Mouse (Mus musculus) ovary, postnatal 36 days (tissue): ENCODE data around the gene Kcnab2.

Source experiments
- DNase-seq: peaks from one replicate; pipeline ENCODE4 v3.0.0; 2022; ENCODE audit warnings: low spot score, mixed read lengths

Kcnab2 gene

DNA sequence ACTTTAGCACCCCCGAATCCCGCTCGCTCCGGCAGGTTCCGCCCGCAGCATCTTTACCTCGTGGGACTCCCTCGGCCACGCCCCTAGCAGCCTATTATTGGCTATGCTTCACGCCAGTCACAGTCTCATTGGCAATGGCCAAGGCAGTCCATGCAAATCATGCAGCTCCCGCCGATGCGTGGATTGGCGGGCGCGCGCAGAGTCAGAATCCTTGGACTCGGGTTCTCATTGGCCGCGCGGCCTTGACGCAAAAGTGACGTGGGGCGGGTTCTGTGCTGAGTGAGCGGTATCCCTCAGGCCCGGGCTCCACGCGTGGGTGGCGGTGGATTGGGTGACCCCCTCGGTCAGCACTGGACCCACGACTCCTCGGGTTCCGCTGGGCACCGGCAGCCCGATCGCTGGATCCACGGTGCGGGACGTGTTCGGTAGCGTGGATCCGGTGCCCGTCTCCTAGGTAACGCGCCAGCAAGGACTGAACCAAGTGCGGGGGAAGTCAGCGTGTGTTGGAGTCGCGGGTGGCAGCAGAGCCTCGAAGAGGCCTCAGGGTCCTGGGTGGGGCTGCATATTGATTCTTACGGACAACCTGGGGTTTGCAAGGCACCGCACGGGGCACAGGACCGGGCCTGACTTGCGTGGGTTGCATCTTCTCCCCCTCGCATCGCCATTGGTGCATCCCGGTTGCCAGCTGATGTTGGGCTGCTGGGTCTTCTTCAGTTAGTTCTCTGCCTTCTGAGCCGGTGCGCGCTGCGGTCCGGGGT lies at the start of gene Kcnab2:
Gene Kcnab2, minus strand, starts transcription at position 406 of the 758 bp plus-strand sequence.
- DNase-seq: peak; percentile 98

- peak; percentile 41 for DNase-seq
Measured at GRCm38 (mm10) chr4:152520083-152520482, 42.4 kb upstream of the Kcnab2 start.

- no peak for DNase-seq
Measured at GRCm38 (mm10) chr4:152519106-152519505, 41.4 kb upstream of the Kcnab2 start.

DNA sequence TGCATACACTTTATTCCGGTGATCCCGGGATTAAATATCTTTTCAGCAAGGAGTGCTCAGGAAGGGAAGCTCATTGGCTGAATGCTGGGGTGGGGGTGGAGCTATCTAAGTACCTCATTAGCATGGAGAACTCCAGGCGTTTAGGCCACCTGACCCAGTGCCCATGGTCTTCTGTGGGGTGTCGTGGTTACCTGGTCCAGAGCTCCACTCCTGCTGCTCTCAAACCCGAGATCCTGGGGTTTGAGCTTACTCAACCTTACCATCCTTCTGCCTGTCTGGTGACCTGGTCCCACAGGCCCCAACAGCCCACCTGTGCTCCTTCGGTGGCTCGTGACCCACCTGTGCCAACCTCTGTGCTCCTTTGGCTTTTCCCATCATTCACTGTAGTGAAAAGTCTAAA lies 37.2 kb upstream of the Kcnab2 start:
- no peak for DNase-seq

DNA sequence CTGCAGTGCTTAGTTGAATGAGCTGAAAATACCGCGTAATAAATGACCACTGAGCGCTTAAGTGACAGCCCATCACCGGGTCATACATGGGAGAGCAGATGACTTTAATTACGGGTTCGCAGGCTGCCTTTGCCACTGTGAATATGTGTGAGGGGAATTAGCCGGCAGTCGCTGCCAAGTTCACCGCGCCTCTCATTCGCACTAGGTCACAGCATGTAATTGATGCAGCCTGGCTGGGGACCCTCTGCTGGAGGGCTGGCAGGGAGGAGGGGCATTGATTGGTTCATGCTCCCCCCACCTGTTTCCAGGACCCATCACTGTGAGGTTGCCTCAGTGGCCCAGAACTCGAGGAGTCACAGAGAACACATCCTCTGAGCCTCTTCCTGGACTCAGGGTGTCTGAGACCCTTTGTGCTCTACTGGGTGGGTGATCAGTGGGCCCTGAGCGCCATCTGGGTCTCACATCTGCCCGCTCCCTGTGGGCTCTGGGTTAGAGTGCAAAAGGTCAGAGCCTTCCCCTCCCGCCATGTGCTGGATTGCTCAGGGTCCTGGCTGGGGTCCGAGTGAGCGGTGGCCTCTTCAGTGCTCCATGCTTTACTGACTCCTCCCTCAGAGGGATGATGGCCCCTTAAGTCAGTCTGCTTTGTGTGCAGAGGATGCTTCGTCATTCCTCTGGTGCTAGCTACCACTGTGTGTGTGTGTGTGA lies 34.7 kb upstream of the Kcnab2 start:
- no peak for DNase-seq

GRCm38 (mm10) chr4:152494360-152494879 lies 16.7 kb upstream of the Kcnab2 start:
- no peak for DNase-seq

DNA sequence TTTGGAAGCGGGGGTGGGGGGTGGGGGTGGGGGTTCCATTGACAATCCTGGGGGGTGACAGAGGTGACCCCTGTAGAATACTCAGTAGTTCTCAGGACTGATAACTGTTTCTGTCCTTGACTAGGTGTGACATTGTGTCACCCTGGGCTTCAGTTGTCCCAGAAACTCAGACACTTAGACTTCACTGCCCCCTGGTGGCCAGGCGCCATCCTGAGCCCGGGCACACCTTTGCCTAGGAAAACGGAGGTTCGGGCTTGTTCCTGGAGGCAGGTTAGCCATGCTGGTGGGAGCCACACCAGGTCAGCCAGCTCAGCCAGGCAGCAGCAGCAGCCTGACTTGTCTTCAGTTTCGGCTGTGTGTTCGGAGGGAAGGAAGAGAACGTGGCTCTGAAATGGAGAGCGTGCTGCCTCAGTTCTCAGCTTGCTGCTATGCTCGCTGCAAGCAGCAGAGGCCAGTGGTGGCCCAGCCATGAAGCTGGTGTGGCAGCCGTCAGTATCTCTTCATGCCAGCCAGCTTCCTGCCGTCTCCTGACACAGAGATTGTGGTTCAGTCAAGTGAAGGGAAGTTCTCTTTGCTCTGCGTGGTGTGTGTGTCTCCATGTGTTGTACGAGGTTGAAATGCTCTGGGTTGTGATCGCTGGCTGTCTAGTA lies 13.7 kb upstream of the Kcnab2 start:
- peak; percentile 59 for DNase-seq

GRCm38 (mm10) chr4:152490311-152490710 lies 12.6 kb upstream of the Kcnab2 start:
- DNase-seq: no peak

DNA sequence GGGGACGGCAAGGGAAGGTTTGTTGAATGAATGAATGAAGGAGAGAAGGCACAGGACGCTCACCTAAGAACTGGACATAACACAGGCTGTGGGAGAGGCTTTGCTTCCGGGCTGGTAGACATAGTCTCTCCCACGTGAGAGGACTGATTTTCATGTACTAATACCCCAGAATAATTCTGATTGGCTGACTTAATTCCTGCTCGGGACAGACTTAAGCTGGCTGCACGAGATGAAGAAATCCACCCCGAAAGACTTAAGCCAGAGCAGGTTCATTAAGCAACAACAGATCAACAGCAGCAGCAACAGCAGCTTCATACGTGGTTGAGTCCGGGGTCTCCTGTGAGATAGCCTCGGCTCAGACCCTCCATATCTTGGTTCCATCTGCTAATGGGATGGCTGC lies 10.4 kb upstream of the Kcnab2 start:
- DNase-seq: no peak

DNA sequence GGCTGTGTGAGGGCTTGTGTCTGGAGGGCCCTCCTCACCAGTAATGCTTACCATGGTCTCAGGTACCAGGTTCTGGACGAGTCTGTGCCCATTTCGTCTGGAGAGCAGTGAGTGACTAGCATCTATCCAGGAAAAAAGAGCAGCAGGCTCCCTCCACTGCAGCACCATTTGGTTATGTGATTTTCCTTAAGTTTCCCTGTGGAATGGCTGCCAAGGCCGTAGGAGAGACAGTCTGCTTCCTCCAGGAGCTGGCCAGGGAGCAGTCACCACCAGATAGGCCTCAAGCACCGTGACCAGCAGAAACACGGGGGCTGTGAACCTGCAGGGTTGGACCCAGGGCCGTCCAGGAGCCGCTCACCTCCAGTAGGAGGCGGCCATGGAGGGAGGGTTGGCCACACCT lies 2.8 kb upstream of the Kcnab2 start:
- DNase-seq: no peak

DNA sequence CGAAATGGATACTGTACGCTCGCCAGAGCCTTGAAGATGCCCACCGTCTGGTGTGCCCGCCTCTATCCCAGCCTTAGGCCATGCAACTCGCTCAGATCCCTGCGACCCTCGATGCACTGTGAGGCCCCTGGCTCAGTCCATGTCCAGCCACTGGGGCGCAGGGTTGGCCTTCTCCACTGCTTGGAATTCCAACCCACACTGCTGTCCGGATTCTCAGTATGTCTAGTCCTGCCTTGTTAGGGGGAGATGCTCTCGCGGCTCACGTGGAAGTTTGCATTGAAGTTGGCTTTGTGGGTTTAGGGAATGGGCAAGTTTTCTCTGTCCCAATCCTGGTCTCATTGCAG lies 525 bp upstream of the Kcnab2 start:
- no peak for DNase-seq

DNA sequence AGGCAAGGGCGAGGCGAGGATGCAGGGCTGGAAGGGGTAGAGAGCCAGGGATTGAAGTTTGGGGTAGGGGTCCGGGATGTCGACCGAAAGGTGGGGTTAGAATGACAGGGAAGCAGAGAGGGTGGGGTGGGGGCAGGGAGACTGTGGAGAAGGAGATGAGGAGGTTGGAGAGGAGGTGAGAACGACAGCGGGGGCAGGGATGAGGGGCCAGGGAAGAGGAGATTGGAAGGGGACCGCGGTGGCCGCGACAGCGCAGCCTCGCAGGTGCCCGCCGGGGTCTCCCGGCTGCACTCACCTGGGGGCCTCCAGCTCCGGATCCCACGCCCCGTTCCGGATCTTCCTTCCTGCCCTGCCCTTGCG lies 585 bp downstream of the Kcnab2 start:
- DNase-seq: no peak

GRCm38 (mm10) chr4:152476427-152477023 lies 1.1 kb downstream of the Kcnab2 start, which contains the start of gene Nphp4:
TSS of gene Nphp4 (plus strand) at chr4:152476706.
- no peak for DNase-seq

DNA sequence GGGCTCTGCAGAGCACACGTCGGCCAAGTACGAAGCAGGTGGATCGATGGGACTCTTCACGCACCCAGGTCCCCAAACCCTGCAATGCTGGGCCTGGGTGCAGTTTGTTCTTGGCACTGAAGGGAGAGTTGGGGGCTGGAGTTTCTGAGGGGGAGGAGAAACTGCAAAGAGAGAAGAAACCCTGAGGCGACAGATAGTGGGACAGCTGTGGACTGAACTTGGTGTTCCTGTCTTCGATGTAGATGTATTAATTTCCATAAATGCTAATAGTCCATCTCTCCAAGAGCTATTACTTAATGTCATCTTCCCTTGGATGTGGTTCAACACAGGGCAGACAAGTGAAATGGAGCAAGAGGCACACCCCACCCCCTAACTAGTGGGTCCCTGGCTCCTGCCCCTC lies 1.7 kb downstream of the Kcnab2 start:
- DNase-seq: no peak

DNA sequence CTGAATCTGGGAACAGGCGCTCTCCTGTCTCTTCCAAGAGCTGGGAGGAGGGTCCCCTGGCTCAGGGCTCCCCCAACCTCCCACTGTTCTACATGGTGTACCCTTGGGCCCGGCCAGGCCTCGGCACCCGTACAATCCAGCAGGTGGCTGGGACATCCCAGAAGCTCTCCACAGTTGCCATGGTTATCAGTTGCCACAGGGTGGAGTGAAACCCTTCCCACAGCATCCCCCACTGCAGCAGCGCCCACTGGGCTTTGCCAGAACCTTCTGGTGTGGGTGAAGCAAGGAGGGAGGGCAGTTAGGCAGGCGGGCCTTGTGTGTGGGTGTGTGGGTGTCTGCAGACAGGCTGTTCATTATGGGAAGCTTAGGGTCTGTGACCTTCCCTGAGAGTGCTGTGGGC lies 9.7 kb downstream of the Kcnab2 start:
- DNase-seq: no peak

DNA sequence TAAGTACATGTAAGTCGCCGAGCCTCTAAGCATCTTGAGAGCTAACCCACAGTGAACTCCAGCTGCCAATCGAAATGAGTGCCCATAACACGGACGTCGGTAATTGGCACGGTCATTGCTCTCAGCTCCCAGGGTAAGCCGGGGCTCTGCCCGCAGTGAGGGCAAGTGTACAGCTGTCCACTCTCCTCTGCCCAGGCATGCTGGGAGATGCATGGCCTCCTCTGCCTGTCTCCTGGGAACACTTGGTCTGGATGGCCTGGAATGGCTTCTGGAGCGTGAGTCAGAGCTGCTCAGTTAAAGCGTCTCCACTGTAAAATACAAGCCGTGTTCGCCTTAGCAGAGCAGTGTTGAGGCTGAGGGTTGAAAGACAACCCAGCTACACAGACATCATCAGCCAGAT lies 11.1 kb downstream of the Kcnab2 start:
- no peak for DNase-seq

DNA sequence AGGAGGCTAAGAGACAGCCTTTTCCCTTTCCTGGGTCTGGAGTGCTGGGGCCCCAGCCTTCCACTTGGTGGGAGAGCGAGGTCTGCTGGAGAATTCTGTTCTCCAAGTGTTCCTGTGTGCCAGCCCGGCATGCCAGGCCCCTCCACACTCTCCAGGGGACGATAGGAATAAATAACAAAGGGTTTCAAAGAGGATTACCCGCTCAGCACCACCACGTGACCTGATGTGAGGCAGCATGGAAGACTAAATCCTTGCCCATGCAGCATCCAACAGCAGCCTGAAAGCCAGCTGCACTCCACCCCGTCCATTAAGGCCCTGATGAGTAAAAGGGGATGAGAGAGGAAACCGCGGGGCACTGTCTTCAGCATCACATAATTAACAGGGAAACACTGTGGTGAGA lies 12.6 kb downstream of the Kcnab2 start:
- no peak for DNase-seq

GRCm38 (mm10) chr4:152463147-152463546 lies 14.5 kb downstream of the Kcnab2 start:
- no peak for DNase-seq

- DNase-seq: no peak
Measured at GRCm38 (mm10) chr4:152462516-152462915, 15.2 kb downstream of the Kcnab2 start.

- DNase-seq: no peak
Measured at GRCm38 (mm10) chr4:152457673-152458072, 20.0 kb downstream of the Kcnab2 start.

DNA sequence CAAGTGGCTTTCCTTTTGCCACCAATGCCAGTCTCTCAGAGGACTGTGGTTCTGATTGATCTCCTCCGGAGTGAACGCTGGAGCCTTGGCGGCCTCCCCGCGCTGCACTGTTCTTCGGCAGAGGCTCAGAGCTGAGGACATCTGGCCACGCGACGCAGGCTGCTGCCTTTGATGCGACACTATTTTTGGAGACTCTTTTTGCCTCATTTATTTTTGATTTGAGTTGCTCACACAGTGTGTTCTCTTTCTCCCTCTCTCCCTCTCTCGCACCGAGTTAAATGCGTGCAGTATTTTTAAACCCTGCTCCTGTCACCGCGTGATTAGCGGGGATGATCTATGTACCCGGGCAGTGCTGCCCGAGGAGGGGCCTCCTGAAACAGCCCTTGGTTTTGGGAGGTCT lies 21.1 kb downstream of the Kcnab2 start:
- no peak for DNase-seq

DNA sequence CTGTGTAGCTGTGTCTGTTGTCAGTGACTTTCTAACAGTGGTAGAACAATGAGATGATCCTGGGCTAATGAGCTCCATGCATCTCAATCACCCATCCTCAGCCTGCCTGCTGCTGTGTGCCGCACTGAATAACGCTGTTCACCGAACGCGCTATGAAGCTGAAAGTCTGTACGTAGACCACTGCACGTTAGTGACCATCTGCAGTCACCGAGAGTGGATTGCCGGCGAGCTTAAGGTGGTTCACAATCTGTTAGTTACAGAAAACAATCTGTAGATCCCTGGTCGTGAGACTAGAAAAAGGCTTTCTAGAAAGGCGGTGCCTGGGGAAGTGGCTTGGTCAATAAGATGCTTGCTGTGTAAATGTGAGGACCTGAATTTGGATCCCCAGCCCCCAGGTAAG lies 23.5 kb downstream of the Kcnab2 start:
- DNase-seq: no peak

DNA sequence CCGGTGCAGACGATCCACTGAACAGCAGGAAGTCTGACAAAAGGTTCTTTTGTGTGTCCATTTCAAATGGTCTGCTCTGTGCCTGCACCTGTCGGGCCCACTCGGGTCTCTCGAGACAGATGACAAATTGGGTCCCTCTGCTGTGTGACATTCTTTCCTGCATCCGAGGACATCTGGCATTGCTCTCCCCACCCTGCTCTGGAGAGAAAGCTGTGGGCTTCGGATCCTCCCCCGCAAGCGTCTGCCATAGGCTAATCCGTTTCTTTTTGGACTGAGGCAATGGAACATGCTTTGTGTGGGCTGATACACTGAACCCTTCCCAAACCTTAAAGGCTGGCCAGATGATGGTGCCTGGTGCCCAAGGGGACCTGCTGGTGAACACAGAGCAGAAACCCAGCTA lies 24.6 kb downstream of the Kcnab2 start:
- no peak for DNase-seq
